Mouse (Mus musculus) thymus, postnatal 36 days (tissue): ENCODE results near the gene Cacnb1.

Source experiments
- DNase-seq, 2 experiments: peaks; one replicate each; pipeline ENCODE4 v3.0.0; 2022; ENCODE audit warnings: mixed read lengths in 2 of 2

Cacnb1 gene

GRCm38 (mm10) chr11:97954469-97955141, 68.2 kb downstream of the Cacnb1 start:
- DNase-seq, result no peak

DNA sequence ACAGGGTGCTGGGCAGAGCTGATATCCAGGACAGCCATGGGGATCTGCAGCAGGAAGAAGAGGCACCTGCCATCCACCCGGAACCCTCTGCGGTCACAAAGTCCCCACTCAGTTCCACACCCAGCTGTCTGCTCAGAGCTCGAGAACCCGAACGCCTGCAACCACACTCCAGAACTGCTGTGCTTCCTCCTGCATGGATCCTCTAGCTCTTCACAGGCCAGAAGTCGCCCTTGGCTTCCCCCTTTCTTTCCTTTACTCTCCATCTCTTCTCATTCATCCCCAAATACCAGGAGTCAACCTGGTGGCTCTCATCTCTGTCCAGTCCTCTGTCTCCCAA, 68.9 kb downstream of the Cacnb1 start:
- DNase-seq, result no peak

DNA sequence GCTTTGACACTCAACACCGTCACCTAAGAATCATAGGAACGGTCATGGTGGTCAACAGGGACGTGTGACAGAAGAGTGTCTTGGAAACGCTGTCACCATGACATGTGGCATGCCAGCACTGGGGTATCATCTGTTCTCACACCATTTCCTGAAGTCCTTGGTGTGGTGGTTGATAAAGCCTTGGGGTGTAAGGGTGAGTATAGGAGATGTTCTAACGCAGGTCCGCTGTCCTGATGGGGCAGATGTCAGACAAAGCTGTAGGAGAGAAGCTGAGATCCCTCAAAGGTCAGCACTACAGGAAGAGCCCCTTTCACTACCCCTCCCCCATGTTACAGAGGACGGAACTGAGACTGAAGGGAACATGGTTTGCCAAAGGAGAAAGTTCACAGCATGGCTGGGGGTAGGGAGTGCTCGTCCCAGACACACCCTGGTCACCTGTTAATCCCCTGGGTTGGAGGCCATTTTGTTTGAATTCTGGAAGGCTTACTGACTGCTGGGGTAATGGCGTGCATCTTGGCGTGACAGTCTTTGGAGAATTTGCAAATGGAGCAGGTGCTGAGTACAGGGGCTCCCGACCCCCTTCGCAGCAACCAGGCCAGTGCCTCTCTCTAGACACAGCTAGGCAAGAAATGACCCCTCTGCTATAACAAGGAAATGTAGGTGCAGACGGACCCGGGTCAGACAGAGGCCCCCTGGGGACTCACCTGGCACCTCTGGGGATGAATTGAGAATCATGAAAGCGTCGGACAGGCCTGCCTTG, 69.5 kb downstream of the Cacnb1 start:
- no peak for DNase-seq

DNA sequence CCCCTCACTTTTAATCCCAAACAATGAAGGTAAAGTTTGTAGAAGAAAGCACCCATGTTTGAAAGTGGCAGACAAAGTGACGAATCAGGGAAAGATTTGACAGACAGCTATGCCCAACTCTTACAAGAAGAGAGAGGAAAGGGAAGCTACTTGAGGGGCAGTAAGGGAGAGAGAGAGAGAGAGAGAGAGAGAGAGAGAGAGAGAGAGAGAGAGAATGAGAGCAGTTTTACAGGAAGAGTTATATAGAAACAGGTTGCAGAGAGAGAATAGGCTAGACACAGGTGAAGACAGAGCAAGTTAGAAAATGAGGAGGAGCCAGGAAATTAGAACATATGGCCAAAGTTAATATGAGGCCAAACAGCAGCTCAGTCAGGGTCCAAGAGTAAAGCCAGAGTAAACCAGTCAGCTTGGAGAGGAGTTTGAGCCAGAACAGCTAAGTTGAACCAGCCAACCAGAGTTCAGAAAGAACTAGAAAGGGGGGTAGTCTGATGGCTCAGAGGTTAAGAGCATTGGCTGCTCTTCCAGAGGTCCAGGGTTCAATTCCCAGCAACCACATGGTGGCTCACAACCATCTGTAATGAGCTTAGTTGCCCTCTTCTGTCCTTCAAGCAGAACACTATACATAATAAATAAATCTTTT, 70.3 kb downstream of the Cacnb1 start:
- no peak for DNase-seq
